Mouse (Mus musculus): ENCODE data around the gene Ccdc137. TPM values are rescaled to one million over a fixed set of nuclear protein-coding genes. Genes with fewer than 3 reads are reported as not detected.
A peak's percentile ranks its signal among the peaks of the same experiment; 100 is the strongest.
"Not testable (repeated sequence)": the region's sequence is repeated elsewhere in the genome, so short reads cannot be mapped to it uniquely, and the experiment has no call there.

Gene Ccdc137
- 26.3 and 27.3 TPM in 2 replicates for polyA plus RNA-seq (2015; fragmentation: Nextera tagmentation; extraction: Ambion mirVana)

GRCm38 (mm10) chr11:120457772-120458751 lies at the start of gene Ccdc137, which contains the start of gene Oxld1:
Gene Ccdc137, plus strand, starts transcription at chr11:120458115.
Gene Oxld1, minus strand, starts transcription at chr11:120458068.
- Histone ChIP-seq H3K27me3 (no peaks in the 10 kb centered on the region), H3K27ac (peak within 1 kb of the TSS; percentile 87), H3K4me2 (peak within 1 kb of the TSS; percentile 90), H3K9ac (peak within 1 kb of the TSS; percentile 96), H3K9me3 (no peaks in the 10 kb centered on the region), H3K4me3 (peak within 1 kb of the TSS; percentile 83), H3K36me3 (peaks cover 35% of the 10 kb centered on the region), H3K4me1 (replicated peaks) (peaks cover 21% of the 10 kb centered on the region)
- WGBS: 5% methylated on average over 62 of the region's 62 CpGs
- ATAC-seq (ENCODE audit: low FRiP score): peak; percentile 87

- H3K27ac ChIP-seq; H3K4me1 ChIP-seq (replicated peaks); H3K9me3 ChIP-seq; H3K27me3 ChIP-seq; H3K9ac ChIP-seq; ATAC-seq (ENCODE audit: low FRiP score); H3K4me2 ChIP-seq; H3K4me3 ChIP-seq: not testable (repeated sequence)
- H3K36me3 ChIP-seq: peaks cover 92% of the 10 kb centered on the region
- 97% methylated on average over 7 of the region's 10 CpGs for WGBS
These were observed 44.3 kb upstream of the Ccdc137 start for GRCm38 (mm10) chr11:120413621-120414020.

GRCm38 (mm10) chr11:120417852-120418251 lies 40.1 kb upstream of the Ccdc137 start:
- Histone ChIP-seq H3K4me3 (no peak overlapping the region), H3K36me3 (peaks cover 89% of the 10 kb centered on the region), H3K9ac (no peak overlapping the region), H3K4me2 (no peak overlapping the region), H3K4me1 (replicated peaks) (no peaks in the 10 kb centered on the region), H3K27me3 (no peaks in the 10 kb centered on the region), H3K9me3 (no peaks in the 10 kb centered on the region), H3K27ac (no peak overlapping the region)
- ATAC-seq (ENCODE audit: low FRiP score): no peak
- 90% methylated on average over 7 of the region's 7 CpGs for WGBS

- no peaks in the 10 kb centered on the region for H3K4me1 ChIP-seq (replicated peaks)
- H3K9ac ChIP-seq: no peak overlapping the region
- ATAC-seq (ENCODE audit: low FRiP score): no peak
- no peaks in the 10 kb centered on the region for H3K9me3 ChIP-seq
- H3K27me3 ChIP-seq: no peaks in the 10 kb centered on the region
- H3K36me3 ChIP-seq: peaks cover 88% of the 10 kb centered on the region
- no peak overlapping the region for H3K4me2 ChIP-seq
- no peak overlapping the region for H3K4me3 ChIP-seq
- no peak overlapping the region for H3K27ac ChIP-seq
- WGBS: 81% methylated on average over 1 of the region's 1 CpGs
These were observed 39.3 kb upstream of the Ccdc137 start for GRCm38 (mm10) chr11:120418592-120418991.

- 0 out of 2 replicates have a peak overlapping the region, but pooled peaks have one; percentile 8 for H3K27ac ChIP-seq
- WGBS: 95% methylated on average over 13 of the region's 13 CpGs
- no peak for ATAC-seq (ENCODE audit: low FRiP score)
These were observed 35.0 kb upstream of the Ccdc137 start for GRCm38 (mm10) chr11:120422651-120423568.

GRCm38 (mm10) chr11:120423569-120424295 lies 34.2 kb upstream of the Ccdc137 start:
- 0 out of 2 replicates have a peak overlapping the region, but pooled peaks have one; percentile 8 for H3K27ac ChIP-seq
- H3K27me3 ChIP-seq: no peaks in the 10 kb centered on the region
- H3K9ac ChIP-seq: no peak overlapping the region
- WGBS: 76% methylated on average over 9 of the region's 9 CpGs
- no peak overlapping the region for H3K4me2 ChIP-seq
- no peaks in the 10 kb centered on the region for H3K4me1 ChIP-seq (replicated peaks)
- H3K4me3 ChIP-seq: no peak overlapping the region
- H3K36me3 ChIP-seq: peaks cover 85% of the 10 kb centered on the region
- ATAC-seq (ENCODE audit: low FRiP score): no peak
- H3K9me3 ChIP-seq: no peaks in the 10 kb centered on the region

More at GRCm38 (mm10) chr11:120422651-120423568, 35.0 kb upstream of the Ccdc137 start:
- H3K9ac ChIP-seq: no peak overlapping the region
- H3K4me3 ChIP-seq: no peak overlapping the region
- H3K36me3 ChIP-seq: peaks cover 85% of the 10 kb centered on the region
- no peak overlapping the region for H3K4me2 ChIP-seq
- no peaks in the 10 kb centered on the region for H3K27me3 ChIP-seq
- no peaks in the 10 kb centered on the region for H3K4me1 ChIP-seq (replicated peaks)
- H3K9me3 ChIP-seq: no peaks in the 10 kb centered on the region

GRCm38 (mm10) chr11:120426727-120427126 lies 31.2 kb upstream of the Ccdc137 start:
- H3K36me3 ChIP-seq: peaks cover 76% of the 10 kb centered on the region

GRCm38 (mm10) chr11:120437152-120437856 lies 20.6 kb upstream of the Ccdc137 start, which contains the start of gene Nploc4:
Gene Nploc4, minus strand, starts transcription at chr11:120437708.
- under 1% methylated on average over 62 of the region's 77 CpGs for WGBS
- peak within 1 kb of the TSS; percentile 87 for H3K27ac ChIP-seq
- peaks cover 14% of the 10 kb centered on the region for H3K4me1 ChIP-seq (replicated peaks)
- peak within 1 kb of the TSS; percentile 91 for H3K4me2 ChIP-seq
- H3K9me3 ChIP-seq: no peaks in the 10 kb centered on the region
- H3K9ac ChIP-seq: peak within 1 kb of the TSS; percentile 99
- H3K36me3 ChIP-seq: peaks cover 25% of the 10 kb centered on the region
- H3K27me3 ChIP-seq: no peaks in the 10 kb centered on the region
- peak within 1 kb of the TSS; percentile 99 for H3K4me3 ChIP-seq
- peak; percentile 88 for ATAC-seq (ENCODE audit: low FRiP score)

More at GRCm38 (mm10) chr11:120426727-120427126, 31.2 kb upstream of the Ccdc137 start:
- no peak overlapping the region for H3K9ac ChIP-seq
- H3K27ac ChIP-seq: no peak overlapping the region
- ATAC-seq (ENCODE audit: low FRiP score): no peak
- WGBS: 92% methylated on average over 3 of the region's 3 CpGs
- no peak overlapping the region for H3K4me2 ChIP-seq
- no peaks in the 10 kb centered on the region for H3K27me3 ChIP-seq
- no peaks in the 10 kb centered on the region for H3K9me3 ChIP-seq
- no peaks in the 10 kb centered on the region for H3K4me1 ChIP-seq (replicated peaks)
- H3K4me3 ChIP-seq: no peak overlapping the region

- Histone ChIP-seq H3K36me3 (peaks cover 19% of the 10 kb centered on the region), H3K9me3 (no peaks in the 10 kb centered on the region), H3K4me3 (peak overlapping the region; percentile 99), H3K4me2 (peak overlapping the region; percentile 91), H3K27me3 (no peaks in the 10 kb centered on the region), H3K9ac (peak overlapping the region; percentile 99), H3K4me1 (replicated peaks) (peaks cover 14% of the 10 kb centered on the region), H3K27ac (peak overlapping the region; percentile 87; the same call in 1 of the 2 replicates)
- WGBS: 30% methylated on average over 12 of the region's 12 CpGs
- ATAC-seq (ENCODE audit: low FRiP score): no peak
These were observed 20.0 kb upstream of the Ccdc137 start for GRCm38 (mm10) chr11:120437857-120438385.

- Histone ChIP-seq H3K27ac (no peak within 1 kb of the TSS), H3K36me3 (no peaks in the 10 kb centered on the region), H3K27me3 (no peaks in the 10 kb centered on the region), H3K4me3 (no peak within 1 kb of the TSS), H3K9ac (no peak within 1 kb of the TSS), H3K4me2 (no peak within 1 kb of the TSS), H3K9me3 (no peaks in the 10 kb centered on the region), H3K4me1 (replicated peaks) (no peaks in the 10 kb centered on the region)
- 94% methylated on average over 3 of the region's 3 CpGs for WGBS
- ATAC-seq (ENCODE audit: low FRiP score): no peak
These were observed 15.6 kb upstream of the Ccdc137 start, which contains the start of gene Tspan10 for GRCm38 (mm10) chr11:120442344-120442743. Gene Tspan10, plus strand, starts transcription at chr11:120442644.
